Mouse (Mus musculus) cerebellum, adult 2 months (tissue): ENCODE measurements around the gene Sap18.

Experiments
- CTCF ChIP-seq: fragments of 200-500 bp; IDR thresholded peaks from 2 replicates; pipeline ENCODE4 v1.5.1; 2011; ENCODE audit warnings: low read depth, mild to moderate bottlenecking, control low read depth, low read length, moderate library complexity, borderline replicate concordance; ENCODE audit not compliant: insufficient read depth
- POLR2A ChIP-seq: fragments of 200-500 bp; IDR thresholded peaks from 2 replicates; pipeline ENCODE4 v1.6.1; 2011; ENCODE audit warnings: low read length, control low read depth, borderline replicate concordance; ENCODE audit not compliant: insufficient read depth

DNA sequence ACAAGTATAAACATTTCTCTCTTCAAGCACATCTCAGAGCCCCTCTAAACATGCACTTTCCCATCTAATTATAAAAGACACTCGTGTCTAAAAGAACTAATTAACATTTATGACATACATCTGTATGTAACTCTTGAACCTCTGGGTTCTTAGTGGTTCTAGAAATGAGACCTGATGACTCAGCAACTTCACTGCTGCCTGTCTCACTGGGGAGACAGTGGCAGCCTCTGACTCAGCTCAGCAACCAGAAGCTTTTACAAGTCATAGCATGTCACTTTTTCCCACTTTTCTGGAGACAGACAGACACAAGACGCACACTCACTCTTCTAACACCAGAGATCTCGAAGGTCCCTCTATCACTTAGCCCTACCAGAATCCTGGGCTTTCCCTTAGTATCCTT is 52.4 kb downstream of the Sap18 start:
- TF ChIP-seq CTCF: no peak
- TF ChIP-seq POLR2A: no peak
